Mouse (Mus musculus): ENCODE results near the gene Ttc22.
A peak's percentile ranks its signal among the peaks of the same experiment; 100 is the strongest.

Ttc22 gene

GRCm38 (mm10) chr4:106622030-106622493 lies at the start of gene Ttc22:
TSS of gene Ttc22 (plus strand) at chr4:106622432.
- no peak for ATAC-seq (ENCODE audit: low TSS enrichment)

- no peak for ATAC-seq (ENCODE audit: low TSS enrichment)
Observed at GRCm38 (mm10) chr4:106575022-106575421, 47.2 kb upstream of the Ttc22 start.

GRCm38 (mm10) chr4:106577511-106577910 lies 44.7 kb upstream of the Ttc22 start:
- ATAC-seq (ENCODE audit: low TSS enrichment), result no peak

GRCm38 (mm10) chr4:106581176-106581864 lies 40.9 kb upstream of the Ttc22 start:
- ATAC-seq (ENCODE audit: low TSS enrichment), result peak; percentile 84

GRCm38 (mm10) chr4:106581865-106582204 lies 40.4 kb upstream of the Ttc22 start:
- peak; percentile 60 for ATAC-seq (ENCODE audit: low TSS enrichment)

- ATAC-seq (ENCODE audit: low TSS enrichment), result no peak
Observed at GRCm38 (mm10) chr4:106582428-106583153, 39.6 kb upstream of the Ttc22 start.

GRCm38 (mm10) chr4:106584665-106585064 lies 37.6 kb upstream of the Ttc22 start:
- no peak for ATAC-seq (ENCODE audit: low TSS enrichment)

GRCm38 (mm10) chr4:106587075-106587474 lies 35.2 kb upstream of the Ttc22 start:
- ATAC-seq (ENCODE audit: low TSS enrichment), result no peak

- no peak for ATAC-seq (ENCODE audit: low TSS enrichment)
Observed at GRCm38 (mm10) chr4:106590142-106590541, 32.1 kb upstream of the Ttc22 start.

- ATAC-seq (ENCODE audit: low TSS enrichment), result 0 out of 2 replicates have a peak, but pooled peaks have one; percentile 5
Observed at GRCm38 (mm10) chr4:106590871-106591270, 31.4 kb upstream of the Ttc22 start.

- no peak for ATAC-seq (ENCODE audit: low TSS enrichment)
Observed at GRCm38 (mm10) chr4:106593636-106594035, 28.6 kb upstream of the Ttc22 start.

- no peak for ATAC-seq (ENCODE audit: low TSS enrichment)
Observed at GRCm38 (mm10) chr4:106596200-106596599, 26.0 kb upstream of the Ttc22 start.

GRCm38 (mm10) chr4:106597055-106597454 lies 25.2 kb upstream of the Ttc22 start:
- peak; percentile 68 for ATAC-seq (ENCODE audit: low TSS enrichment)

- no peak; the same call in 1 of the 2 replicates for ATAC-seq (ENCODE audit: low TSS enrichment)
Observed at GRCm38 (mm10) chr4:106597741-106598140, 24.5 kb upstream of the Ttc22 start.

GRCm38 (mm10) chr4:106599415-106599814 lies 22.8 kb upstream of the Ttc22 start:
- ATAC-seq (ENCODE audit: low TSS enrichment), result no peak

GRCm38 (mm10) chr4:106600770-106601169 lies 21.5 kb upstream of the Ttc22 start:
- ATAC-seq (ENCODE audit: low TSS enrichment), result no peak

GRCm38 (mm10) chr4:106606639-106607554 lies 15.3 kb upstream of the Ttc22 start:
- peak; percentile 99 for ATAC-seq (ENCODE audit: low TSS enrichment)

GRCm38 (mm10) chr4:106607905-106608304 lies 14.3 kb upstream of the Ttc22 start:
- ATAC-seq (ENCODE audit: low TSS enrichment), result no peak

- no peak for ATAC-seq (ENCODE audit: low TSS enrichment)
Observed at GRCm38 (mm10) chr4:106613105-106613504, 9.1 kb upstream of the Ttc22 start.

GRCm38 (mm10) chr4:106613560-106613959 lies 8.7 kb upstream of the Ttc22 start:
- ATAC-seq (ENCODE audit: low TSS enrichment), result peak; percentile 48; the same call in 1 of the 2 replicates

- peak; percentile 72 for ATAC-seq (ENCODE audit: low TSS enrichment)
Observed at GRCm38 (mm10) chr4:106614180-106614797, 7.9 kb upstream of the Ttc22 start.

GRCm38 (mm10) chr4:106614881-106615280 lies 7.4 kb upstream of the Ttc22 start:
- no peak for ATAC-seq (ENCODE audit: low TSS enrichment)

Measured in frontal cortex, adult (tissue).